Mouse (Mus musculus): ENCODE measurements around the gene Mrps5.
"Not testable (repeated sequence)": the region's sequence is repeated elsewhere in the genome, so short reads cannot be mapped to it uniquely, and the experiment has no call there.

The Mrps5 gene

GRCm38 (mm10) chr2:127586694-127587513 lies at the start of gene Mrps5, which contains the start of gene Zfp661:
Gene Mrps5 (plus strand): TSS chr2:127587222.
Gene Zfp661 (minus strand): TSS chr2:127587094.
- DNase-seq (ENCODE audit: low read depth, low spot score): peak; percentile 83

- no peak for DNase-seq (ENCODE audit: low read depth, low spot score)
Measured at GRCm38 (mm10) chr2:127537548-127537947, 49.5 kb upstream of the Mrps5 start.

GRCm38 (mm10) chr2:127539494-127539893 lies 47.5 kb upstream of the Mrps5 start:
- DNase-seq (ENCODE audit: low read depth, low spot score): no peak

GRCm38 (mm10) chr2:127541185-127541584 lies 45.8 kb upstream of the Mrps5 start, which contains the start of gene Prom2:
Gene Prom2 (minus strand): TSS chr2:127541467.
- no peak for DNase-seq (ENCODE audit: low read depth, low spot score)

- DNase-seq (ENCODE audit: low read depth, low spot score): no peak
Measured at GRCm38 (mm10) chr2:127541697-127542096, 45.3 kb upstream of the Mrps5 start.

- no peak for DNase-seq (ENCODE audit: low read depth, low spot score)
Measured at GRCm38 (mm10) chr2:127548342-127549074, 38.5 kb upstream of the Mrps5 start.

GRCm38 (mm10) chr2:127549711-127550110 lies 37.3 kb upstream of the Mrps5 start:
- DNase-seq (ENCODE audit: low read depth, low spot score): no peak

- no peak for DNase-seq (ENCODE audit: low read depth, low spot score)
Measured at GRCm38 (mm10) chr2:127550446-127550845, 36.6 kb upstream of the Mrps5 start.

GRCm38 (mm10) chr2:127551078-127551477 lies 35.9 kb upstream of the Mrps5 start:
- DNase-seq (ENCODE audit: low read depth, low spot score): no peak

- DNase-seq (ENCODE audit: low read depth, low spot score): peak; percentile 49
Measured at GRCm38 (mm10) chr2:127559070-127559966, 27.7 kb upstream of the Mrps5 start.

GRCm38 (mm10) chr2:127573322-127573721 lies 13.7 kb upstream of the Mrps5 start:
- DNase-seq (ENCODE audit: low read depth, low spot score): no peak

- DNase-seq (ENCODE audit: low read depth, low spot score): peak; percentile 94
Measured at GRCm38 (mm10) chr2:127584436-127584858, 2.6 kb upstream of the Mrps5 start.

- no peak for DNase-seq (ENCODE audit: low read depth, low spot score)
Measured at GRCm38 (mm10) chr2:127587514-127587844, 457 bp downstream of the Mrps5 start.

GRCm38 (mm10) chr2:127588897-127589296 lies 1.9 kb downstream of the Mrps5 start:
- DNase-seq (ENCODE audit: low read depth, low spot score): no peak

- DNase-seq (ENCODE audit: low read depth, low spot score): peak; percentile 56
Measured at GRCm38 (mm10) chr2:127590204-127590603, 3.2 kb downstream of the Mrps5 start.

- peak; percentile 49 for DNase-seq (ENCODE audit: low read depth, low spot score)
Measured at GRCm38 (mm10) chr2:127590840-127591239, 3.8 kb downstream of the Mrps5 start.

- not testable (repeated sequence) for DNase-seq (ENCODE audit: low read depth, low spot score)
Measured at GRCm38 (mm10) chr2:127603383-127603782, 16.4 kb downstream of the Mrps5 start.

GRCm38 (mm10) chr2:127605203-127605602 lies 18.2 kb downstream of the Mrps5 start:
- DNase-seq (ENCODE audit: low read depth, low spot score): no peak

- peak; percentile 22 for DNase-seq (ENCODE audit: low read depth, low spot score)
Measured at GRCm38 (mm10) chr2:127608234-127608633, 21.2 kb downstream of the Mrps5 start.

- DNase-seq (ENCODE audit: low read depth, low spot score): no peak
Measured at GRCm38 (mm10) chr2:127608986-127609385, 22.0 kb downstream of the Mrps5 start.

- no peak for DNase-seq (ENCODE audit: low read depth, low spot score)
Measured at GRCm38 (mm10) chr2:127611386-127611785, 24.4 kb downstream of the Mrps5 start.

- no peak for DNase-seq (ENCODE audit: low read depth, low spot score)
Measured at GRCm38 (mm10) chr2:127612288-127612687, 25.3 kb downstream of the Mrps5 start.
